Mouse (Mus musculus): Measurements from ENCODE around the gene Sgsm1. TPM values are rescaled to one million over a fixed set of nuclear protein-coding genes. Genes with fewer than 3 reads are reported as not detected.

Sgsm1 gene
- polyA plus RNA-seq, 1 experiment from 2014 or later: 5.2 TPM

- TF ChIP-seq CTCF (IDR thresholded peaks at IDR 0.05; ENCODE audit: low read depth): no peak
- H3K36me3 ChIP-seq (ENCODE audit: insufficient read depth): no peaks in the 10 kb centered on the region
- no peak overlapping the region for H3K4me2 ChIP-seq
- 49% methylated on average over 8 of the region's 8 CpGs for WGBS
- H3K9me3 ChIP-seq (ENCODE audit: low read depth, low read length): no peaks in the 10 kb centered on the region
- H3K27ac ChIP-seq (ENCODE audit: low read depth): no peak overlapping the region
- DNase-seq (peak; percentile 25), ATAC-seq (ENCODE audit: insufficient read depth) (peak; percentile 49; the same call in 1 of the 2 replicates)
- H3K4me3 ChIP-seq (ENCODE audit: low read depth, low read length): no peak overlapping the region
- H3K9ac ChIP-seq: no peak overlapping the region
- H3K4me1 ChIP-seq (ENCODE audit: insufficient read depth): no peaks in the 10 kb centered on the region
- H3K27me3 ChIP-seq (ENCODE audit: insufficient read depth, low read length): peaks cover 9% of the 10 kb centered on the region; the same call in 1 of the 2 replicates
Measured at GRCm38 (mm10) chr5:113292832-113293231, 17.8 kb downstream of the Sgsm1 start.

- Histone ChIP-seq H3K4me1 (ENCODE audit: insufficient read depth) (no peaks in the 10 kb centered on the region), H3K27me3 (ENCODE audit: insufficient read depth, low read length) (peaks cover 15% of the 10 kb centered on the region), H3K4me3 (ENCODE audit: low read depth, low read length) (no peak overlapping the region), H3K4me2 (no peak overlapping the region), H3K27ac (ENCODE audit: low read depth) (no peak overlapping the region), H3K9ac (no peak overlapping the region), H3K9me3 (ENCODE audit: low read depth, low read length) (no peaks in the 10 kb centered on the region), H3K36me3 (ENCODE audit: insufficient read depth) (no peaks in the 10 kb centered on the region)
- no peak for ATAC-seq (ENCODE audit: insufficient read depth)
- TF ChIP-seq CTCF (IDR thresholded peaks at IDR 0.05; ENCODE audit: low read depth): no peak
- peak; percentile 86 for DNase-seq
- WGBS: 6% methylated on average over 8 of the region's 8 CpGs
Measured at GRCm38 (mm10) chr5:113292179-113292578, 18.4 kb downstream of the Sgsm1 start.

GRCm38 (mm10) chr5:113291125-113291524 lies 19.5 kb downstream of the Sgsm1 start:
- H3K9me3 ChIP-seq (ENCODE audit: low read depth, low read length): no peaks in the 10 kb centered on the region
- DNase-seq (no peak), ATAC-seq (ENCODE audit: insufficient read depth) (no peak)
- no peak overlapping the region for H3K4me2 ChIP-seq
- H3K4me3 ChIP-seq (ENCODE audit: low read depth, low read length): no peak overlapping the region
- TF ChIP-seq CTCF (IDR thresholded peaks at IDR 0.05; ENCODE audit: low read depth): no peak
- no peaks in the 10 kb centered on the region for H3K36me3 ChIP-seq (ENCODE audit: insufficient read depth)
- H3K27me3 ChIP-seq (ENCODE audit: insufficient read depth, low read length): peaks cover 19% of the 10 kb centered on the region
- H3K9ac ChIP-seq: no peak overlapping the region
- 80% methylated on average over 4 of the region's 4 CpGs for WGBS
- H3K27ac ChIP-seq (ENCODE audit: low read depth): no peak overlapping the region
- H3K4me1 ChIP-seq (ENCODE audit: insufficient read depth): no peaks in the 10 kb centered on the region

GRCm38 (mm10) chr5:113290149-113290548 lies 20.4 kb downstream of the Sgsm1 start:
- Histone ChIP-seq H3K9ac (no peak overlapping the region), H3K4me2 (no peak overlapping the region), H3K9me3 (ENCODE audit: low read depth, low read length) (no peaks in the 10 kb centered on the region), H3K36me3 (ENCODE audit: insufficient read depth) (no peaks in the 10 kb centered on the region), H3K27me3 (ENCODE audit: insufficient read depth, low read length) (peaks cover 19% of the 10 kb centered on the region), H3K27ac (ENCODE audit: low read depth) (no peak overlapping the region), H3K4me3 (ENCODE audit: low read depth, low read length) (no peak overlapping the region), H3K4me1 (ENCODE audit: insufficient read depth) (no peaks in the 10 kb centered on the region)
- TF ChIP-seq CTCF (IDR thresholded peaks at IDR 0.05; ENCODE audit: low read depth): peak; percentile 9; the same call in 1 of the 2 replicates
- WGBS: 30% methylated on average over 14 of the region's 14 CpGs
- no peak for DNase-seq
- no peak for ATAC-seq (ENCODE audit: insufficient read depth)

GRCm38 (mm10) chr5:113288490-113288889 lies 22.1 kb downstream of the Sgsm1 start:
- Histone ChIP-seq H3K4me3 (ENCODE audit: low read depth, low read length) (no peak overlapping the region), H3K4me1 (ENCODE audit: insufficient read depth) (no peaks in the 10 kb centered on the region), H3K4me2 (no peak overlapping the region), H3K9me3 (ENCODE audit: low read depth, low read length) (no peaks in the 10 kb centered on the region), H3K9ac (no peak overlapping the region), H3K27ac (ENCODE audit: low read depth) (no peak overlapping the region), H3K36me3 (ENCODE audit: insufficient read depth) (no peaks in the 10 kb centered on the region), H3K27me3 (ENCODE audit: insufficient read depth, low read length) (peaks cover 19% of the 10 kb centered on the region)
- 36% methylated on average over 13 of the region's 13 CpGs for WGBS
- no peak for ATAC-seq (ENCODE audit: insufficient read depth)
- DNase-seq: no peak
- no peak for TF ChIP-seq CTCF (IDR thresholded peaks at IDR 0.05; ENCODE audit: low read depth)

GRCm38 (mm10) chr5:113287762-113288161 lies 22.8 kb downstream of the Sgsm1 start:
- Histone ChIP-seq H3K27ac (ENCODE audit: low read depth) (no peak overlapping the region), H3K4me3 (ENCODE audit: low read depth, low read length) (no peak overlapping the region), H3K4me2 (no peak overlapping the region), H3K9ac (no peak overlapping the region), H3K4me1 (ENCODE audit: insufficient read depth) (no peaks in the 10 kb centered on the region), H3K27me3 (ENCODE audit: insufficient read depth, low read length) (peaks cover 19% of the 10 kb centered on the region), H3K9me3 (ENCODE audit: low read depth, low read length) (no peaks in the 10 kb centered on the region), H3K36me3 (ENCODE audit: insufficient read depth) (no peaks in the 10 kb centered on the region)
- ATAC-seq (ENCODE audit: insufficient read depth) (no peak), DNase-seq (no peak)
- no peak for TF ChIP-seq CTCF (IDR thresholded peaks at IDR 0.05; ENCODE audit: low read depth)
- WGBS: 41% methylated on average over 5 of the region's 5 CpGs

- Histone ChIP-seq H3K9me3 (ENCODE audit: low read depth, low read length) (no peaks in the 10 kb centered on the region), H3K27me3 (ENCODE audit: insufficient read depth, low read length) (peaks cover 19% of the 10 kb centered on the region), H3K4me3 (ENCODE audit: low read depth, low read length) (no peak overlapping the region), H3K27ac (ENCODE audit: low read depth) (no peak overlapping the region), H3K4me2 (peak overlapping the region; percentile 49), H3K9ac (no peak overlapping the region), H3K36me3 (ENCODE audit: insufficient read depth) (no peaks in the 10 kb centered on the region), H3K4me1 (ENCODE audit: insufficient read depth) (no peaks in the 10 kb centered on the region)
- WGBS: 4% methylated on average over 59 of the region's 60 CpGs
- peak; percentile 69 for DNase-seq
- peak; percentile 81 for TF ChIP-seq CTCF (IDR thresholded peaks at IDR 0.05; ENCODE audit: low read depth)
- ATAC-seq (ENCODE audit: insufficient read depth): no peak
Measured at GRCm38 (mm10) chr5:113286591-113287520, 23.7 kb downstream of the Sgsm1 start.
